In the genomic region with DNA sequence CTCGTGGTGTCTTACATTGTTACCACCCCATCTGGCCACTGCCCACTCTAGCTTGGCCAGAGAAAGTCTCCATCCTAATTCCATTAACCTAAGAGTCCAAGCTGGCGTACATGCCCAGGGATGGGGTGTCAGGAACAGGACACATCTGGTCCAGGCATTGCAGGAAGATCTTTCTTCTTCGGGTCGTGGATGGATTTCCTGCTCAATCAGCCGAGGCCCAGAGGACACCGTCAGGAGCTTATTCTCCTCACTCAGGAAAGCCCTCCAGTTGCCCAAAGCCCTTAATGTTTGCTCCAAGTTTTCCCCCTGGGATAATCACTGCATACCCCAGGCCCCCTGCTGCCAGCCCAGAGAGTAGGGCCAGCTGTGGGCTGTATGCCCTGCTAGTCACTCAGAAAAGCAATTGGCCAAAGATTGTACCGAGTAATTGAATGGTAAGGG, we compare ENCODE assay signal across 9 mouse cellular contexts.
DNase-seq lines count a peak whose midpoint lies in the region; ATAC-seq lines count a peak whose summit lies in the region.
"Had no signal": no experiment of that assay in that cellular context is flagged by ENCODE, and none has a peak within 500 bp of the region (broad histone marks: within the 10 kb centered on the region; RNA-seq: fewer than 3 reads in every experiment).

No protein-coding gene starts in this region.

- peak; percentile 48; the same call in 1 of the 2 replicates for ATAC-seq in hindbrain, embryonic 11.5 days (ENCODE audit: low FRiP score)
- ATAC-seq in hindbrain, embryonic 12.5 days (ENCODE audit: low FRiP score) = no peak
- no peak; the same call in 1 of the 2 replicates for ATAC-seq in forebrain, embryonic 12.5 days (ENCODE audit: low FRiP score)

- H3K4me1 ChIP-seq in hindbrain, embryonic 11.5 days (replicated peaks; ENCODE audit: control insufficient read depth, insufficient read depth, low read length) = peaks cover 6% of the 10 kb centered on the region; the same call in 1 of the 2 replicates
- peaks cover 35% of the 10 kb centered on the region for H3K4me1 ChIP-seq in hindbrain, embryonic 12.5 days
- H3K4me1 ChIP-seq in forebrain, embryonic 12.5 days = peaks cover 39% of the 10 kb centered on the region

- no peak overlapping the region for H3K27ac ChIP-seq in hindbrain, embryonic 11.5 days (ENCODE audit: low read depth, low read length)
- H3K27ac ChIP-seq in hindbrain, embryonic 12.5 days = no peak overlapping the region
- H3K27ac ChIP-seq in forebrain, embryonic 12.5 days = peak overlapping the region; percentile 69; the same call in 1 of the 2 replicates

- H3K4me3 ChIP-seq in hindbrain, embryonic 11.5 days (ENCODE audit: low read depth, low read length) = no peak overlapping the region
- H3K4me3 ChIP-seq in hindbrain, embryonic 12.5 days = no peak overlapping the region
- H3K4me3 ChIP-seq in forebrain, embryonic 12.5 days (replicated peaks) = no peak overlapping the region

- 28% methylated on average over 7 of the region's 7 CpGs for WGBS in hindbrain, embryonic 11.5 days
- WGBS in hindbrain, embryonic 12.5 days = 27% methylated on average over 7 of the region's 7 CpGs
- WGBS in forebrain, embryonic 12.5 days = 20% methylated on average over 7 of the region's 7 CpGs

- intact Hi-C loops in left cerebral cortex, postnatal 4 days (cut with DNase I) = no loop called here

- no peak overlapping the region for H3K4me2 ChIP-seq in hindbrain, embryonic 11.5 days (replicated peaks; ENCODE audit: low read depth, low read length)
- H3K4me2 ChIP-seq in hindbrain, embryonic 12.5 days (replicated peaks) = no peak overlapping the region
- peak overlapping the region; percentile 10; the same call in 1 of the 2 replicates for H3K4me2 ChIP-seq in forebrain, embryonic 12.5 days

- H3K27me3 ChIP-seq in hindbrain, embryonic 11.5 days (ENCODE audit: control insufficient read depth, insufficient read depth, low read length) = no peaks in the 10 kb centered on the region
- H3K27me3 ChIP-seq in hindbrain, embryonic 12.5 days = peaks cover 23% of the 10 kb centered on the region
- peaks cover 14% of the 10 kb centered on the region for H3K27me3 ChIP-seq in forebrain, embryonic 12.5 days

- H3K9ac ChIP-seq in hindbrain, embryonic 11.5 days (ENCODE audit: low read depth, low read length) = no peak overlapping the region
- H3K9ac ChIP-seq in hindbrain, embryonic 12.5 days = no peak overlapping the region
- H3K9ac ChIP-seq in forebrain, embryonic 12.5 days = no peak overlapping the region

- peak; percentile 43 for DNase-seq in hindbrain, embryonic 11.5 days (ENCODE audit: low spot score)
- peak; percentile 59 for DNase-seq in embryo, embryonic 10.5 days (ENCODE audit: low spot score)
- peak; percentile 75 for DNase-seq in lung, postnatal 14 days
- no peak for DNase-seq in spleen, postnatal 14 days (ENCODE audit: low spot score in 2 of 2)
- DNase-seq in left cerebral cortex, postnatal 4 days = no peak
- DNase-seq in gastrocnemius, postnatal 4 days (ENCODE audit: low spot score in 2 of 2) = no peak
- DNase-seq: adrenal gland, adult 8-10 months had no signal

- no peaks in the 10 kb centered on the region for H3K9me3 ChIP-seq in hindbrain, embryonic 11.5 days (ENCODE audit: control insufficient read depth, low read length)
- H3K9me3 ChIP-seq in hindbrain, embryonic 12.5 days (replicated peaks) = no peaks in the 10 kb centered on the region
- H3K9me3 ChIP-seq in forebrain, embryonic 12.5 days = no peaks in the 10 kb centered on the region

- H3K36me3 ChIP-seq in hindbrain, embryonic 11.5 days (ENCODE audit: control insufficient read depth, insufficient read depth, low read length) = no peaks in the 10 kb centered on the region
- H3K36me3 ChIP-seq in hindbrain, embryonic 12.5 days = no peaks in the 10 kb centered on the region
- no peaks in the 10 kb centered on the region for H3K36me3 ChIP-seq in forebrain, embryonic 12.5 days (replicated peaks)

Comparison
In these comparisons a context has a peak if more than half of its experiments do, and no peak if none do; other contexts are left out.
1. DNase-seq: peak in hindbrain, embryonic 11.5 days (single experiment), embryo, embryonic 10.5 days (single experiment) and lung, postnatal 14 days (single experiment); none in spleen, postnatal 14 days (0 of 2), left cerebral cortex, postnatal 4 days (single experiment) and gastrocnemius, postnatal 4 days (0 of 2).